Mouse (Mus musculus) frontal cortex, postnatal 14 days (tissue): ENCODE measurements around the gene BC017158.
"Not testable (repeated sequence)": the region's sequence is repeated elsewhere in the genome, so short reads cannot be mapped to it uniquely, and the experiment has no call there.

Source experiments
- DNase-seq, 2 experiments: peaks; one replicate each; pipeline ENCODE4 v3.0.0; 2022; ENCODE audit warnings: low spot score in 2 of 2

The BC017158 gene

DNA sequence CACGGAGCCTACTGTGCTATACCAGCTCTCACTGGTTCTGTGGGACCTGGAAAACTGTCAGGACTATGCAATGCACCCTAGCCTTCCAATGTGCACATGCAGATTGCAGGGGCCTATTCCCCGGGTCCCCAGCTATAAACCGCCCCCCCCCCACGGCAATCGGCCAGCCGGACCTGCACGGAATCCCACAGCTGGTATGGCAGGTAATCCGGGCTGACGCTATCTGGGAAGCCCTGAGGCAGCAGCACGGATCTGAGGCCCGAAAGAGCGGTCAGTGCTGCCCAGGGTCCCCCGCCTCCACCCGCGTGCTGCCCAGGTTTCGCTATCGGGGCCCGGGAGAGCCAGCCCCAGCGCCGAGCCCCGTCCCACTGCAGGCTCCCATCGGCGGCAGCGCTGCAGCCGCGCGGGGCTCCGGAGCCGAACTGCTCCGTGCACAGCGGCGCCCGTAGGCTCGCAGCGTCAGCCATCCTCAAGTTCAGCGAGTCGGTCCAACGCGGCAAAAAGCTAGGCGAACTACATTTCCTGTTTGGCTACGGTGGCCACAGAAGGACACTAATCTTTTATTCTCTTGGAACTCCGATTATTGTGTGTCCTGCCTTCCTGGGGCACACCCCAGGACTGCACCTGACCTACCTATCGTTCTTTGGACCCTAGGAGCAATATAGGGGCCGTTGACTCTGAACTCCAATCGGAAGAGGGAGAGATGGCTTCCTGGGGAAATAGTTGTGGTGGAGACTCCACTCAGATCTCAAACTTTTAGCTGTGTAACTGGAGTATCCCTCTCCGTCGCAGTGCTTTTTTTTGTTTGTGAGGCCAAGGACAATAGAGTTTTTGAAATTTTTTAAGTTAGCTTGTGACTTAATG is at the start of gene BC017158:
Gene BC017158 (minus strand): TSS at position 554 of the 864 bp plus-strand sequence.
- DNase-seq = peak; percentile 23 to 45

DNA sequence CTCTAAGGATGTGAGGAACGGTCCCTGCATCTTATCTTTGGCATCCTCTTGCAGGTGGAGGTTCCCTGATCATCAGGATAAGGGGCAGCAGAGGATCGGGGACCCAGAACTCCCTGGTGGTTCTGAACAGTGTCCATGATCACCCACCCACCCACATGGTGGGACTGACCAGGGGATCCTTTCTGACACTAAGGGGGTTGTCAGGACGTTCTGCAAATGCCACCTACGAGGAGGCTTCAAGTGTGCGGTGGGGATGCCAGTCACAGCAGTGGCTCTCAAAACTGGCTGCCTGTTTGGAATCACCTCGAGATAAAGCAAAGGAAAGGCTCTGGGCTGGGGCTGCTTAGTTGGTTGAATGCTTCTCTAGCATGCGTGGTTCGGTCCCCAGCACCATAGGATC is 49.0 kb upstream of the BC017158 start:
- no peak for DNase-seq

GRCm38 (mm10) chr7:128346522-128346921 is 48.6 kb upstream of the BC017158 start:
- DNase-seq = no peak

DNA sequence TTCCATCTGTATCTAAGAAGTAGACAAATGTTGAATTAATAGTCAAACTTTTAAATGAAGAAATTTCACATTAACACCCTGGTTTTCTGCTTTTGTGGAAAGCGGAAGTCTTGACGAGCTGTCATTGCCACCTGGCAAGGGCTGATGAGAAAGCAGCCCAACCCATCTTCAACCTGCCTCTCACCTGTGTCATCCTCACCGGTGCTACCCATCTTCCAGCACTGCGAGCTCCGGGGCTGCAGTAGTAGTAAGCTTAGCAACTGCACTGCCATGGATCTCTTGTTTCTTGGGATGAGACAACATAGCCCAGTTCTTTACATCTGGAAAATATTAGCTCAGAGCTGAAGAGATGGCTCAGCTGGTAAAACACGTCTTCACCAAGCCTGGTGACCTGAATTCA is 47.7 kb upstream of the BC017158 start:
- DNase-seq = no peak

GRCm38 (mm10) chr7:128344928-128345653 is 47.1 kb upstream of the BC017158 start:
- peak; percentile 42 to 57 for DNase-seq

DNA sequence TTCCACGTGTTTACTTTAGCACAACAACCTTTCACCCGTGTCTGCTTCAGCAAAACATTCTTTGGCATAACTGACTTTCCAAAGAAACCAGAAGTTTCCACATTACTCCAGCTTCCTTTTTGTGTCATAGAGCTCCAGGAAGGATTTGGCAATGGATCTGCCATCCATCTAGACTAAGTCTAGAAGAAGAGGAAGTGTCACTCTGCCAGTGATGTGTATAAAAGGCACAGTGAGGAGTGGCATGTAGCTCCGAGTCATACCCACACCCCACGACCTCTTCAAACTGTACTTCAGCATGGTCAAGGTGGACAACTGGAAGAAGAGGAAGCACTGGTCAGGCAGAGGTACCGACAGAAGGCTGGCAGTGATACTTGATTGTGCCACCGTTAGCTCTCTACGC is 46.5 kb upstream of the BC017158 start:
- no peak for DNase-seq

DNA sequence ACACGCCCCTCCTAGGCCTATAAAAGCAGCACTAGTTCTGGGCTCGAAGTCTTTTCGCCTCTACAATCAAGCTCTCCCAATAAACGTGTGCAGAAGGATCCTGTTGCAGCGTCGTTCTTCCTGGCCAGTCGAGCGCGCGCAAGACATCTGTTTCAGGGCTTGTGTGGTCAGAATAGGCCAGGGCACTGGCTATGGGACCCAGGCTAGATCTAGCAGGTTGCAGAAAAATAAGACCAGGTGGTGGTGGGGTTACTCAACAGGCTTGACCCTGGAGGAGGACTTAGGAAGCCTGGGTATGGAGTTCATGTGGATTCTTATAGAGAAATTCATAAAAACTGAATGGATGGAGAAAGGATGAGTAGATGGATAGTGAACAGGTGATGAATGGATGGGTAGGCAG is 44.7 kb upstream of the BC017158 start:
- not testable (repeated sequence) for DNase-seq

DNA sequence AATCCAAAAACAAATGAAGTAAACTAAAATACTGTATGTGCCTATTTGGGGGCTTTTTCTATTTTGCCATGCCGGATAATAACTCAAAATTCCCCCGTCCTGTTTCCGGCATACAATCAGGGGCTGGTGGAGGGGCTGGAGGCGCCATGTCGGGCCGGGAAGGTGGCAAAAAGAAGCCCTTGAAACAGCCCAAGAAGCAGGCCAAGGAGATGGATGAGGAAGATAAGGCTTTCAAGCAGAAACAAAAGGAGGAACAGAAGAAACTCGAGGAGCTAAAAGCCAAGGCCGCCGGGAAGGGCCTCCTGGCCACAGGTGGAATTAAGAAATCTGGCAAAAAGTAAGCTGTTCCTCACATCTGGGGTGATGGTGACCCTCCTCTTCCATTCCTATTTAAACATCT is 42.4 kb upstream of the BC017158 start:
- DNase-seq = not testable (repeated sequence)

DNA sequence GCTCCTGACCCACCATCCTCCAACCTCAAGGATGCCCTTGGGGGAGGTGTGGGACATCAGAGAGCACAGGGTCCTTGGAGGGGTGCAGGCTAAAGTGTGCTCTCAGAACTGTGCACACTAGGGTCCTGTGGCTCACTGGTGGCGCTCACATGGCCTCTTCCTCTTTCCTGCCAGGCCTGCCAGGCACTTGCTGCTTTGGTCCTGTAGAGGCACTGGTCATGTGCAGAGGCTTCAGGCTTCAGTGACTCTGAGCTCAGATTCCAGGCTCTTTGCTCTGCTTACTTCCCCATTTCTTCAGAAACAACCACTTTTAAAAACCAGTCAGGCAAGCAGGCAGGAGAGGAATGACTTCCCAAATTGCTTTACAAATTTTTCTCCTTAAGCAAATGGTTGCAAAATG is 34.9 kb upstream of the BC017158 start:
- no peak for DNase-seq

DNA sequence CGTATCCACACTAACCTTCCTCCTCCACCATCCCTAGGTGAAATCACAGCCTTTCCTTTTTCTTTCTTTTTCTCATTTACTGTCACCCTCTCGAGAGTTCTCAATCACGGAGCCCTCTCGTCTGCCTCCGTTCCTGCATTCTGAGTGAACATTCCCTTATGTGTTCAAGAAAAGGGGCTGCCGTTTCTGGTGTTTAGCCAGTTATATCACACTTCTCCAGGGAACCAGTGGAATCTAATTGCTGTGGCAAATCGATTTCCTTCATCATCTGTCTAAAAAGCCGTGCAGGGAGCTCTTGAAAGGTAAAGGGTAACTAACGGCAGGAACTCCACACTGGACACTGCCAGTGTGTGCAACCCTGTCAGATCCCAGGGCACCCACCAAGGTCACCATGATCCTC is 33.0 kb upstream of the BC017158 start:
- no peak for DNase-seq

GRCm38 (mm10) chr7:128324977-128325376 is 27.0 kb upstream of the BC017158 start:
- no peak for DNase-seq

DNA sequence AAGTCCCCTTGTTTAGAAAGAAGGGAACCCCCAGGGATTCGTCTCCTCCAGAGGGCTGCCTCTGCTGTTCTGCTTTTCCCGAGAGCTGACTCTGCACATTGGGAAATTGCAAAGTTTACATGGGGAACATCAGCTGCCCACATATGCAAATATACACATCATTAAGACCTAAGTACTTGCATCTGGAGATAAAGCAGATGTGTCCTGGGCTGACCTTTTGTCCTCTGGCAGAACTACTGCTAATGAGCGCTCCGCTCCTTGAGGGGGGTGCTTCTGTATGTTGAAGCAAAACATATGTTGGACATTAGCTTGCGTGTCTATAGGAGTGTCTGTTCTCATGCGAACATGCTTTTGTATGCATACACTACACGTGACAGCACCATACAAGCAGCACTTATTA is 23.3 kb upstream of the BC017158 start:
- no peak for DNase-seq

DNA sequence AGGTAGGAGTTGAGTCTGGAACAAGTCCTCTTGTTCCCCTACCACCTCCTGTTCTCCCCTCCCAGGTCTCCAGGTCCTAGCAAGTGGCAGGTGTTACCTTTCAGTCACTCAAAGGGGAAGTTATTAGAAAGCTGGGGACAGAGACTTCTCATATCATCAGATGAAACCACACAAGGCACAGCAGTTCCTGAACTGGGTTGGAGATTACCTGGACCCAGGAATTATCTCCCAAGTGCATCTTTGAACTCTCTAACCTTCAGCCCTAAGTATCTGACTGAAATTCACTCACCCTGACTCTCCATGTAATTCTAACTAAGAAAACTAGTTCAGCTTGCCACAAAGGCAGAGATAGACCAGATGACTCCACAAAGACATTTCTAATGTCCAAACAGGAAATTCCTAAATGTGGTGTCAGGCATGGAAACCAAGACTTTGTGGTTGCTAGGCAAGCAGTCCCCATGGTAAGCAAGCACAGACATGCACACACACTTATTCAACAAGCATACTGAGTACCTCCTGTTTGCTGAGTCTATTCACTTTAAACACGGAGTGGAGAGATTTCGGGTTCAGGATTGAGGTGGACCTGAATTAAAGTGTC is 22.3 kb upstream of the BC017158 start:
- DNase-seq = no peak

- no peak for DNase-seq
These were observed 21.2 kb upstream of the BC017158 start for GRCm38 (mm10) chr7:128319140-128319539.

DNA sequence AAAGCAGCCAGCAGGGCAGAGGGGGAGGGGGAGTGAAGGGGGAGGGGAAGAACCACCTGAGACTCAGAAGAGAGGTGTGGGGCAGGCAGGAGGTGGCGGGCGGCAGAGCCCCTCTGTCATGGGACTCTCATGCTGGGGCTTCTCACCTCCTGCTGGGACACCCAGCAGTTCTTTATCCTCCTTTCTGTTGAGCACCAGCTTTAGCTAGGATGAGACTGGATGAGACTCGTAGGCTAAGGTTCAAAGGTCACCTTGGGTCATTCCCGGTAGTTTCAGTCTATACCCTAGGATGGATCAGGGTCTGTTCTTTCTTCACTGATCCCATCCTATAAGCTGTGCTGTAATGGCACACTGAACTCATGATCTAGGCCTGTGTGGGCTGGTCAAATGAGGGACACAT is 19.0 kb upstream of the BC017158 start:
- no peak for DNase-seq

DNA sequence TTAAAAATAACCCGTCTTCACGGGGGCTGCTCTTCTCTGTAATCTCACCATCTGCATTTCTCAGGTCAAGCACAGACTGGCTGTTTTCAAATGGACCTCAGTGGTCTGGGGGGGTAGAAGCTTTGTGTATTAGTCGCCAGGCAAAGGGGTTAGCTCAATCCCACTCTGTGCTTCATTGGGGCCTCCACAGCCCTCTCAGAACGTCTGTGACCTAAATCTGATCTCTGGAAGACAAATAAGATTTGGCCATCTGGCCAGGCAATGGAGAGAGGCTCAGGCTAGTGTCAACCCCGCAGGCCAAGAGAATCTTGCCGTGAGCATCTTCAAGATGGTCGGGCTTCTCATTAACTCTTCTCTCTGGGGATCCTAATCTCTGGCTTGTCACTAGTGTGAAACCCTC is 16.5 kb upstream of the BC017158 start:
- no peak for DNase-seq

DNA sequence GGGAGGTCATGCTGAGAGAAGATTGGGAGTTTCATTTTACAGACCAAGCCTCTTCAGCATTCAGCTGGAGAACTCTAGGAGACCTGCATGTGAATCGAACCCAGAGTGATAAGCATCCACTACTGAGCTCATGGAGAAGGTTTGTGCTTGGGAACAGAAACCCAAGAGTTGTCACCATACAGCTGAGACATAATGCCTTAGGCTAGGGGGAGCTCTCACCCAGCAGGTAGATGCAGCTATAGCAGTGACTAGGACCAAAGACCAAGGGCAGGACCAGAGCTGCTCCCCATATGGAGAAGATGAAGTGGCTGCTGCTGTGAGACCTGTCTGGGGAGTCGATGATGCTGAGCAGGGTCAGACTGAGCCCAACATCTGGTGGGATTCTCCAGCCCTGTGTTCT is 15.6 kb upstream of the BC017158 start:
- no peak for DNase-seq

DNA sequence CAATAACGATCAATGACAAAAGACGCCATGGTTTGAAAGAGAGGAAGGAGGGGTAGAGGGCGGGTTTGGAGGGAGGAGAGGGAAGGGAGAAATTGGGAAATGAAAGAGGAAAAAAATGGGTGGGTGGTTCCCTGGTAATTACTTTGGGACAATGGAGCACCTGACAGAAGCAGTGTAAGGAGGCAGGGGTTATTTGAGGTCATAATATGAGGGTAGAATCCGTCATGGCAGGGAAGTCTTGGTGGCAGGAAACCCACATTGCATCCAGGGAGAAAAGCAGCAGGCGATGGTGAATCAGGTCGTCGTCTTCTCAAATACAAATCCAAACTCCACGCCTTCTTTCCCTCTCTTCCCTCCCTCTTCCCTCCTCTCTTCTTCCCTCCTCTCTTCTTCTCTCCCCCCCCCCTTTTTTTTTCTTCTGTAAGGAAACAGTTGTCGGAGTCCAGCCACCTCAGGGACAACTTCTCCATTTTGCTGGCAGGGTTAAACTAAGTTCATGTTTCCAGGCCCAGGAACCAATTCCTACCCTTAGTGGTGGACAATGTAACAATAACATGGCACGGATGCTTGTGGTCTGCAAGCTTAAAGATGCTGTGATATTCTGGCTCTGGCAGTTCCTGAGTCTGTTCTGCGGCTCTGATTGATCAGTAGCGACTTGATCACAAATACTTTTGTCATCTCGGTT is 14.5 kb upstream of the BC017158 start:
- DNase-seq = no peak

DNA sequence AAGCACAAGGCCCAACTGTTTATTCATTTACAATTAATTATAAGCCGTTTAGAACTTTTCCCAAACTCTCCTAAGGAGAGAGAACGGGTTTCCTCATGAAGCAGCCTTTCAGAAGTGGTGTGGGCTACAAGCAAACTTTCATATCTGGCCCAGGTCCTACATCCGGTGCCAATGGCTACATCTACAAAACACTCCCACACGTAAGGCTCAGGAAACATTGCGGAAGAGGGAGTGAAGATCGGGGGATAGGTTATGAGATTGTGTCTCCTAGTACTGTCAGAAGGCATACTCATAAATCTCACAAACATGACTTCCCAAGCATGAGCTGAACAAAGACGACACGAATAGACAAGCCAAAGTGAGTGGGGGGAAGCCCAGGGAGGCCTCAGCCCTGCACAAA is 13.8 kb upstream of the BC017158 start:
- no peak for DNase-seq

DNA sequence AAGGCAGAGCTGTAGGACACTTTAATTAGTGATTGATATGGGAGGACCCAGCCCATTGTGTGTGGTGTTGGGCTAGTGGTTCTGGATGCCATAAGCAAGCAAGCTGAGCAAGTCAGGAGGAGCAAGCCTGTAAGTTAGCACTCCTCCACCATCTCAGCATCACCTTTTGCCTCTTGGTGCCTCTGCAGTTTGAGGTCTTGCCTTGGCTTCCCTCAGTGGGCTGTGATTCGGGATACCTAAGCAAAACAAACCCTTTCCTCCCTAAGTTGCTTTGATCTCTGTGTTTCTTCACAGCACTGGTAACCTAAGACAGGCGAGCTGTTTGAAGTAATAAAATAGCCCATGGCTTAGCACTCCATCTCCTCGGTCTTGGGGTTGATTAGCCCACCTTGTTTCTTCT is 13.3 kb upstream of the BC017158 start:
- no peak for DNase-seq

GRCm38 (mm10) chr7:128310229-128310688 is 12.3 kb upstream of the BC017158 start:
- DNase-seq = no peak

DNA sequence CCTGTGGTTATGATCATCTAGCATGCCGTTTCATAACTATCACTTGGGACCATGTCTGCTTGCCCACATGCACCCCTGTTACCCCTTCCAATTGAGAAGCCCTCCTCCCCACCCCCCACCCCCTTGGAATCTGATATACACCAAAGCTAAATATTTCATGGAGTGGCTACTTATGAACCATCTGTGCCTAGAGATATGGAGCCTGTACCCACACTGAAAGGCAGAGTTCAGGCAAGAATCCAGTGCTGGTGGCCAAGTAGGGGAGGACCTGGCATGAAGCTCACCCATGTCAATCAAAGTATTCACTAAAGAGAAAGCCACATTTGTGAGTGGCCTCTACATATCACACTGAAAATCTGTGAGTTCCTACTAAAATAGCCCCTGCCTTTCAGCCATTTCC is 11.8 kb upstream of the BC017158 start:
- DNase-seq = no peak
